Mouse (Mus musculus) lung, postnatal 0 days (tissue): ENCODE results near the gene Nedd4.

ENCODE experiments used
- CTCF ChIP-seq: IDR thresholded peaks from 2 replicates; pipeline ENCODE4 v1.5.1; 2016; ENCODE audit warnings: antibody characterized with exemption, mild to moderate bottlenecking
- EP300 ChIP-seq: IDR thresholded peaks from 2 replicates; pipeline ENCODE4 v1.6.1; 2016; ENCODE audit warnings: antibody characterized with exemption, mild to moderate bottlenecking, control low read depth

- TF ChIP-seq CTCF (no peak), EP300 (no peak)
Observed at GRCm38 (mm10) chr9:72705270-72705669, 43.1 kb downstream of the Nedd4 start.
